10 mouse cellular contexts compared by ENCODE assay signal in genomic region chr17:12415741-12416140, GRCm38 (mm10). TPM values are rescaled to one million over a fixed set of nuclear protein-coding genes. Genes with fewer than 3 reads are reported as not detected.
DNase-seq lines count a peak whose midpoint lies in the region; ATAC-seq and TF ChIP-seq lines count a peak whose summit lies in the region.
"Had no signal": no experiment of that assay in that cellular context is flagged by ENCODE, and none has a peak within 500 bp of the region (broad histone marks: within the 10 kb centered on the region; RNA-seq: fewer than 3 reads in every experiment).

No protein-coding gene starts in this region.

- ATAC-seq in hindbrain, embryonic 12.5 days (ENCODE audit: low FRiP score), result peak; percentile 29; the same call in 1 of the 2 replicates
- no peak for ATAC-seq in hindbrain, embryonic 16.5 days
- peak; percentile 9; the same call in 1 of the 2 replicates for ATAC-seq in lung, embryonic 14.5 days (ENCODE audit: insufficient read depth)
- no peak for ATAC-seq in embryonic facial prominence, embryonic 14.5 days (ENCODE audit: low read depth)
- no peak for ATAC-seq in limb, embryonic 15.5 days (ENCODE audit: insufficient number of reproducible peaks, low FRiP score, low TSS enrichment, low read depth)

- TF ChIP-seq CTCF in lung, embryonic 14.5 days (IDR thresholded peaks at IDR 0.05; ENCODE audit: low read depth), result no peak

- 58% methylated on average over 5 of the region's 5 CpGs for WGBS in hindbrain, embryonic 12.5 days
- WGBS in hindbrain, embryonic 16.5 days, result 79% methylated on average over 5 of the region's 5 CpGs
- WGBS in lung, embryonic 14.5 days, result 27% methylated on average over 5 of the region's 5 CpGs
- 40% methylated on average over 5 of the region's 5 CpGs for WGBS in embryonic facial prominence, embryonic 14.5 days
- 46% methylated on average over 5 of the region's 5 CpGs for WGBS in limb, embryonic 15.5 days

- no peaks in the 10 kb centered on the region for H3K27me3 ChIP-seq in hindbrain, embryonic 12.5 days
- H3K27me3 ChIP-seq in hindbrain, embryonic 16.5 days (replicated peaks; ENCODE audit: control insufficient read depth, insufficient read depth, low read length), result no peaks in the 10 kb centered on the region
- no peaks in the 10 kb centered on the region for H3K27me3 ChIP-seq in lung, embryonic 14.5 days (ENCODE audit: insufficient read depth, low read length)
- H3K27me3 ChIP-seq in embryonic facial prominence, embryonic 14.5 days (replicated peaks; ENCODE audit: control insufficient read depth, insufficient read depth, low read length), result no peaks in the 10 kb centered on the region
- no peaks in the 10 kb centered on the region for H3K27me3 ChIP-seq in limb, embryonic 15.5 days
- H3K27me3 ChIP-seq: forebrain, embryonic 13.5 days had no signal

- peak; percentile 46 for DNase-seq in lung, embryonic 14.5 days
- no peak for DNase-seq in lung, postnatal 25 days (ENCODE audit: low spot score)
- no peak for DNase-seq in embryonic facial prominence, embryonic 14.5 days (ENCODE audit: low spot score)
- no peak for DNase-seq in right cerebral cortex, postnatal 10 days (ENCODE audit: low spot score in 2 of 2)
- DNase-seq in frontal cortex, postnatal 25 days (ENCODE audit: low spot score in 2 of 2), result no peak

- H3K36me3 ChIP-seq in hindbrain, embryonic 12.5 days, result no peaks in the 10 kb centered on the region
- H3K36me3 ChIP-seq in hindbrain, embryonic 16.5 days (ENCODE audit: control insufficient read depth, insufficient read depth, low read length), result no peaks in the 10 kb centered on the region
- H3K36me3 ChIP-seq in lung, embryonic 14.5 days (ENCODE audit: insufficient read depth), result no peaks in the 10 kb centered on the region
- H3K36me3 ChIP-seq in embryonic facial prominence, embryonic 14.5 days (ENCODE audit: control insufficient read depth, insufficient read depth, low read length), result no peaks in the 10 kb centered on the region
- H3K36me3 ChIP-seq in limb, embryonic 15.5 days, result no peaks in the 10 kb centered on the region

- no peak overlapping the region for H3K4me3 ChIP-seq in hindbrain, embryonic 12.5 days
- H3K4me3 ChIP-seq in hindbrain, embryonic 16.5 days (ENCODE audit: low read length), result no peak overlapping the region
- no peak overlapping the region for H3K4me3 ChIP-seq in lung, embryonic 14.5 days (ENCODE audit: low read depth, low read length)
- no peak overlapping the region for H3K4me3 ChIP-seq in embryonic facial prominence, embryonic 14.5 days (ENCODE audit: low read depth, low read length)
- no peak overlapping the region for H3K4me3 ChIP-seq in limb, embryonic 15.5 days
- H3K4me3 ChIP-seq: forebrain, embryonic 13.5 days had no signal

- H3K9me3 ChIP-seq in hindbrain, embryonic 12.5 days (replicated peaks), result no peaks in the 10 kb centered on the region; the same call in 1 of the 2 replicates
- H3K9me3 ChIP-seq in hindbrain, embryonic 16.5 days (ENCODE audit: control insufficient read depth, low read length), result peaks cover 5% of the 10 kb centered on the region; the same call in 1 of the 2 replicates
- H3K9me3 ChIP-seq in lung, embryonic 14.5 days (ENCODE audit: low read depth, low read length), result no peaks in the 10 kb centered on the region
- H3K9me3 ChIP-seq in embryonic facial prominence, embryonic 14.5 days (ENCODE audit: control insufficient read depth, low read length), result no peaks in the 10 kb centered on the region
- no peaks in the 10 kb centered on the region for H3K9me3 ChIP-seq in limb, embryonic 15.5 days
- H3K9me3 ChIP-seq: forebrain, embryonic 13.5 days had no signal

- H3K4me2 ChIP-seq in hindbrain, embryonic 12.5 days (replicated peaks), result no peak overlapping the region
- no peak overlapping the region for H3K4me2 ChIP-seq in hindbrain, embryonic 16.5 days (ENCODE audit: low read length)
- H3K4me2 ChIP-seq in lung, embryonic 14.5 days, result no peak overlapping the region
- H3K4me2 ChIP-seq in embryonic facial prominence, embryonic 14.5 days (ENCODE audit: low read depth, low read length), result no peak overlapping the region
- H3K4me2 ChIP-seq in limb, embryonic 15.5 days, result no peak overlapping the region
- H3K4me2 ChIP-seq: forebrain, embryonic 13.5 days had no signal

- peaks cover 8% of the 10 kb centered on the region; the same call in 1 of the 2 replicates for H3K4me1 ChIP-seq in hindbrain, embryonic 12.5 days
- no peaks in the 10 kb centered on the region for H3K4me1 ChIP-seq in hindbrain, embryonic 16.5 days (ENCODE audit: control insufficient read depth, insufficient read depth, low read depth, low read length)
- H3K4me1 ChIP-seq in lung, embryonic 14.5 days (ENCODE audit: insufficient read depth), result peaks cover 14% of the 10 kb centered on the region; the same call in 1 of the 2 replicates
- peaks cover 22% of the 10 kb centered on the region for H3K4me1 ChIP-seq in embryonic facial prominence, embryonic 14.5 days (ENCODE audit: control insufficient read depth, insufficient read depth, low read length)
- H3K4me1 ChIP-seq in limb, embryonic 15.5 days, result peaks cover 27% of the 10 kb centered on the region
- H3K4me1 ChIP-seq: forebrain, embryonic 13.5 days had no signal

- H3K27ac ChIP-seq in hindbrain, embryonic 12.5 days, result no peak overlapping the region
- H3K27ac ChIP-seq in hindbrain, embryonic 16.5 days (ENCODE audit: low read depth, low read length), result no peak overlapping the region
- peak overlapping the region; percentile 22 for H3K27ac ChIP-seq in lung, embryonic 14.5 days (ENCODE audit: low read depth)
- H3K27ac ChIP-seq in embryonic facial prominence, embryonic 14.5 days (replicated peaks; ENCODE audit: low read depth, low read length), result peak overlapping the region; percentile 47
- peak overlapping the region; percentile 38; the same call in 1 of the 2 replicates for H3K27ac ChIP-seq in limb, embryonic 15.5 days
- H3K27ac ChIP-seq: forebrain, embryonic 13.5 days had no signal

- no peak overlapping the region for H3K9ac ChIP-seq in hindbrain, embryonic 12.5 days
- H3K9ac ChIP-seq in hindbrain, embryonic 16.5 days (ENCODE audit: low read depth, low read length), result no peak overlapping the region
- no peak overlapping the region for H3K9ac ChIP-seq in lung, embryonic 14.5 days
- H3K9ac ChIP-seq in embryonic facial prominence, embryonic 14.5 days (ENCODE audit: low read depth, low read length), result no peak overlapping the region
- H3K9ac ChIP-seq in limb, embryonic 15.5 days, result no peak overlapping the region
- H3K9ac ChIP-seq: forebrain, embryonic 13.5 days had no signal

RNA-seq across cellular contexts. Expression of gene Plg, which starts 37.3 kb away (rescaled TPM):
- not detected in 2 replicates for polyA plus RNA-seq in hindbrain, embryonic 12.5 days (2016; fragmentation: Nextera tagmentation; extraction: Ambion mirVana)
- polyA plus RNA-seq in hindbrain, embryonic 16.5 days (2015; fragmentation: Nextera tagmentation; extraction: Ambion mirVana), result not detected in 2 replicates
- polyA plus RNA-seq in lung, embryonic 14.5 days (2014; fragmentation: Nextera tagmentation; extraction: Ambion mirVana), result 0.08 TPM in 1 of 2 replicates, not detected in the other
- polyA plus RNA-seq in embryonic facial prominence, embryonic 14.5 days (2014; fragmentation: Nextera tagmentation; extraction: Ambion mirVana), result not detected in 2 replicates
- 0.07 and 0.70 TPM in 2 replicates for polyA plus RNA-seq in limb, embryonic 15.5 days (2015; fragmentation: Nextera tagmentation; extraction: Ambion mirVana)
- polyA plus RNA-seq: midbrain, embryonic 14.5 days had no signal

Comparison
In these comparisons a context has a peak if more than half of its experiments do, and no peak if none do; other contexts are left out.
1. ATAC-seq: peak in hindbrain, embryonic 12.5 days (single experiment) and lung, embryonic 14.5 days (single experiment); none in hindbrain, embryonic 16.5 days (single experiment), embryonic facial prominence, embryonic 14.5 days (single experiment) and limb, embryonic 15.5 days (single experiment).
2. H3K27ac ChIP-seq: peak in lung, embryonic 14.5 days (single experiment), embryonic facial prominence, embryonic 14.5 days (single experiment) and limb, embryonic 15.5 days (single experiment); none in hindbrain, embryonic 12.5 days (single experiment) and hindbrain, embryonic 16.5 days (single experiment).